Mouse (Mus musculus) activated CD4-positive, CD25-positive, alpha-beta regulatory T cell (primary cell): ENCODE measurements around the gene Fpr-rs6. TPM values are rescaled to one million over a fixed set of nuclear protein-coding genes. Genes with fewer than 3 reads are reported as not detected.

Experiments used
- polyA plus RNA-seq, 2 experiments: library from polyadenylated mRNA; unstranded; fragments of 100-300 nt; shearing (Covaris generic); gene quantifications; one replicate each; pipeline ENCODE4 v1.2.1; 2017

Gene Fpr-rs6
- not detected for polyA plus RNA-seq

GRCm38 (mm10) chr17:20182997-20183396 is at the start of gene Fpr-rs6:
TSS of gene Fpr-rs6 (minus strand) at chr17:20183097.

Other genes starting within 250 kb of the Fpr-rs6 start
- under 1 TPM in 1 of 2 experiments, not detected in 1; 0.14 TPM for gene Vmn2r104, start 134.8 kb downstream of the Fpr-rs6 start, polyA plus RNA-seq
- under 1 TPM in 1 of 2 experiments, not detected in 1; 0.28 TPM for gene Fpr-rs7, start 68.9 kb downstream of the Fpr-rs6 start, polyA plus RNA-seq
- not detected for gene Vmn2r105, start 52.0 kb upstream of the Fpr-rs6 start, polyA plus RNA-seq
- gene Vmn2r106, start 102.5 kb upstream of the Fpr-rs6 start, polyA plus RNA-seq = not detected
- gene Vmn2r107, start 162.1 kb upstream of the Fpr-rs6 start, polyA plus RNA-seq = under 1 TPM in 1 of 2 experiments, not detected in 1; 0.01 TPM
- not detected for gene Vmn1r224, start 231.0 kb upstream of the Fpr-rs6 start, polyA plus RNA-seq